Mouse (Mus musculus) gastrocnemius, postnatal 36 days (tissue): ENCODE data around the gene Rapgefl1. TPM values are rescaled to one million over a fixed set of nuclear protein-coding genes. Genes with fewer than 3 reads are reported as not detected.
A peak's percentile ranks its signal among the peaks of the same experiment; 100 is the strongest.
"Not testable (repeated sequence)": the region's sequence is repeated elsewhere in the genome, so short reads cannot be mapped to it uniquely, and the experiment has no call there.

Experiments used
- DNase-seq, 2 experiments: peaks; one replicate each; pipeline ENCODE4 v3.0.0; 2022
- intact Hi-C: fragments of 180-260 bp; cut with DNase I; formaldehyde crosslinking; loops from one replicate; pipeline ENCODE4 v1.15.1; 2025
- total RNA-seq, 2 experiments: library from RNA; stranded (reverse); gene quantifications; 2 replicates each; pipeline ENCODE4 v1.2.3; 2021

Gene Rapgefl1
- total RNA-seq, 2 experiments from 2014 or later, result 0.12 to 0.15 TPM

GRCm38 (mm10) chr11:98809457-98810290 is 26.9 kb upstream of the Rapgefl1 start:
- intact Hi-C loops, result no loop called here
- peak; percentile 96 to 97 for DNase-seq

- DNase-seq, result no peak
- intact Hi-C loops, result no loop called here
These were observed 25.9 kb upstream of the Rapgefl1 start for GRCm38 (mm10) chr11:98810686-98811085.

GRCm38 (mm10) chr11:98816706-98817239 is 19.8 kb upstream of the Rapgefl1 start:
- intact Hi-C loops, result no loop called here
- no peak for DNase-seq

GRCm38 (mm10) chr11:98820968-98821367 is 15.6 kb upstream of the Rapgefl1 start:
- intact Hi-C loops, result no loop called here
- no peak for DNase-seq

GRCm38 (mm10) chr11:98826071-98826470 is 10.5 kb upstream of the Rapgefl1 start:
- DNase-seq, intact Hi-C loops: not testable (repeated sequence)

GRCm38 (mm10) chr11:98827877-98828276 is 8.7 kb upstream of the Rapgefl1 start:
- DNase-seq, result no peak
- intact Hi-C loops, result loop anchor here (2.0 kb wide), 2 partner anchors 39 to 127 kb away; partner anchors contain the start of gene Csf3

GRCm38 (mm10) chr11:98829091-98829775 is 7.4 kb upstream of the Rapgefl1 start:
- no peak for DNase-seq
- intact Hi-C loops, result loop anchor here (2.0 kb wide), 2 partner anchors 40 to 128 kb away; partner anchors contain the start of gene Csf3

GRCm38 (mm10) chr11:98829875-98830274 is 6.7 kb upstream of the Rapgefl1 start:
- intact Hi-C loops, result loop anchor here (2.0 kb wide), 2 partner anchors 41 to 129 kb away; partner anchors contain the start of gene Csf3
- no peak for DNase-seq

- intact Hi-C loops, result no loop called here
- no peak for DNase-seq
These were observed 1.3 kb upstream of the Rapgefl1 start for GRCm38 (mm10) chr11:98835296-98835695.

GRCm38 (mm10) chr11:98835725-98836124 is 860 bp upstream of the Rapgefl1 start:
- intact Hi-C loops, result no loop called here
- DNase-seq, result no peak

- intact Hi-C loops, result no loop called here
- no peak for DNase-seq
These were observed 457 bp upstream of the Rapgefl1 start for GRCm38 (mm10) chr11:98836128-98836527.

- DNase-seq, result no peak
- intact Hi-C loops, result no loop called here
These were observed 683 bp downstream of the Rapgefl1 start for GRCm38 (mm10) chr11:98837231-98837704.

- intact Hi-C loops, result no loop called here
- no peak for DNase-seq
These were observed 1.3 kb downstream of the Rapgefl1 start for GRCm38 (mm10) chr11:98837917-98838316.

GRCm38 (mm10) chr11:98838512-98838911 is 1.9 kb downstream of the Rapgefl1 start:
- DNase-seq, result no peak
- intact Hi-C loops, result no loop called here

GRCm38 (mm10) chr11:98839402-98839801 is 2.8 kb downstream of the Rapgefl1 start:
- intact Hi-C loops, result no loop called here
- DNase-seq, result no peak

GRCm38 (mm10) chr11:98839897-98840296 is 3.3 kb downstream of the Rapgefl1 start:
- intact Hi-C loops, result no loop called here

GRCm38 (mm10) chr11:98846016-98846415 is 9.4 kb downstream of the Rapgefl1 start:
- intact Hi-C loops, result no loop called here
- DNase-seq, result no peak

More at GRCm38 (mm10) chr11:98839897-98840296, 3.3 kb downstream of the Rapgefl1 start:
- no peak for DNase-seq

GRCm38 (mm10) chr11:98846865-98847604 is 10.4 kb downstream of the Rapgefl1 start:
- intact Hi-C loops, result no loop called here
- no peak for DNase-seq

- intact Hi-C loops, result no loop called here
These were observed 12.8 kb downstream of the Rapgefl1 start for GRCm38 (mm10) chr11:98849196-98849894.

More at GRCm38 (mm10) chr11:98849196-98849894, 12.8 kb downstream of the Rapgefl1 start:
- DNase-seq, result no peak
